Mouse (Mus musculus): ENCODE measurements around the gene Pgp.

- TF ChIP-seq CTCF (IDR thresholded peaks at IDR 0.05; ENCODE audit: extremely low read depth, insufficient read depth, low read length) (no peak), POLR2A (IDR thresholded peaks at IDR 0.05; ENCODE audit: extremely low read depth, insufficient read depth, low read length) (no peak)
Observed at GRCm38 (mm10) chr17:24462932-24463331, 7.3 kb upstream of the Pgp start.

All from cortical plate, adult 2 months (tissue).